Mouse (Mus musculus) midbrain, embryonic 13.5 days (tissue): Measurements from ENCODE around the gene Antxr1. TPM values are rescaled to one million over a fixed set of nuclear protein-coding genes. Genes with fewer than 3 reads are reported as not detected.

ENCODE experiments used
- polyA plus RNA-seq: library from polyadenylated mRNA; unstranded; fragments of >200 nt; fragmentation: Nextera tagmentation; extraction: Ambion mirVana; gene quantifications from 2 replicates; pipeline ENCODE4 v1.2.1, GENCODE M21; 2015

Antxr1 gene
- polyA plus RNA-seq, 1 experiment from 2014 or later: 2.9 TPM

Other genes starting within 250 kb of the Antxr1 start
- 0.12 and 0.16 TPM in 2 replicates for gene D6Ertd527e, start 231.1 kb downstream of the Antxr1 start, polyA plus RNA-seq
- not detected in 2 replicates for gene Gkn1, start 15.1 kb upstream of the Antxr1 start, polyA plus RNA-seq
- not detected in 2 replicates for gene Gkn2, start 37.5 kb upstream of the Antxr1 start, polyA plus RNA-seq
- 0.38 TPM in 1 of 2 replicates, not detected in the other for gene Gkn3, start 53.1 kb upstream of the Antxr1 start, polyA plus RNA-seq
- not detected in 2 replicates for gene Bmp10, start 93.2 kb upstream of the Antxr1 start, polyA plus RNA-seq
- gene Arhgap25, start 197.4 kb upstream of the Antxr1 start, polyA plus RNA-seq: 1.2 and 1.5 TPM in 2 replicates